Mouse (Mus musculus) gastrocnemius, postnatal 10 days (tissue): ENCODE measurements around the gene Sars2. TPM values are rescaled to one million over a fixed set of nuclear protein-coding genes. Genes with fewer than 3 reads are reported as not detected.

Experiments
- total RNA-seq, 2 experiments: library from RNA; stranded (reverse); gene quantifications; 2 replicates each; pipeline ENCODE4 v1.2.3; 2021

Gene Sars2
- total RNA-seq, 2 experiments from 2014 or later, result 16.2 to 18.6 TPM

Other genes starting within 250 kb of the Sars2 start
- gene Ifnl2, start 231.5 kb upstream of the Sars2 start, total RNA-seq, result not detected
- gene Ifnl3, start 219.2 kb upstream of the Sars2 start, total RNA-seq, result not detected
- gene Sycn, start 201.1 kb upstream of the Sars2 start, total RNA-seq, result not detected
- gene Nccrp1, start 194.7 kb upstream of the Sars2 start, total RNA-seq, result not detected
- 10 to 100 TPM; 24.7 to 27.5 TPM for gene Samd4b, start 143.8 kb upstream of the Sars2 start, total RNA-seq
- 1 to 10 TPM; 5.5 to 7.0 TPM for gene Pak4, start 143.8 kb upstream of the Sars2 start, total RNA-seq
- not detected for gene Acp7, start 110.7 kb upstream of the Sars2 start, total RNA-seq
- gene Fbxo27, start 49.1 kb upstream of the Sars2 start, total RNA-seq, result 1 to 10 TPM; 1.1 to 1.7 TPM
- 10 to 100 TPM; 12.2 to 13.5 TPM for gene Fbxo17, start 25.2 kb upstream of the Sars2 start, total RNA-seq
- 10 to 100 TPM; 40.2 to 46.5 TPM for gene Mrps12, start 172 bp upstream of the Sars2 start, total RNA-seq
- gene Ccer2, start 14.2 kb downstream of the Sars2 start, total RNA-seq, result not detected
- 10 to 100 TPM; 78.5 to 80.4 TPM for gene Sirt2, start 24.7 kb downstream of the Sars2 start, total RNA-seq
- 10 to 100 TPM; 17.4 to 18.2 TPM for gene Nfkbib, start 25.5 kb downstream of the Sars2 start, total RNA-seq
- 1 to 10 TPM in 1 of 2 experiments, under 1 TPM in 1; 0.63 to 1.7 TPM for gene Rinl, start 47.0 kb downstream of the Sars2 start, total RNA-seq
- 100 to 1,000 TPM; 244 to 291 TPM for gene Hnrnpl, start 66.5 kb downstream of the Sars2 start, total RNA-seq
- 100 to 1,000 TPM; 182 to 227 TPM for gene Ech1, start 83.2 kb downstream of the Sars2 start, total RNA-seq
- 1 to 10 TPM; 3.7 to 7.4 TPM for gene Lgals4, start 91.9 kb downstream of the Sars2 start, total RNA-seq
- gene Lgals7, start 121.9 kb downstream of the Sars2 start, total RNA-seq, result under 1 TPM in 1 of 2 experiments, not detected in 1; 0.56 TPM
- gene Capn12, start 139.4 kb downstream of the Sars2 start, total RNA-seq, result under 1 TPM; 0.23 to 0.27 TPM
- 100 to 1,000 TPM in 1 of 2 experiments, 10 to 100 TPM in 1; 90.2 to 120 TPM for gene Actn4, start 220.3 kb downstream of the Sars2 start, total RNA-seq
- 100 to 1,000 TPM; 169 to 174 TPM for gene Eif3k, start 239.9 kb downstream of the Sars2 start, total RNA-seq
- under 1 TPM; 0.66 to 0.93 TPM for gene Map4k1, start 240.1 kb downstream of the Sars2 start, total RNA-seq